Mouse (Mus musculus) myocyte (in vitro differentiated cells): ENCODE data around the gene Cyth3. TPM values are rescaled to one million over a fixed set of nuclear protein-coding genes. Genes with fewer than 3 reads are reported as not detected.
A peak's percentile ranks its signal among the peaks of the same experiment; 100 is the strongest.

Experiments
- H3K27me3 ChIP-seq: one replicate; pipeline ENCODE4 v1.6.1; 2011; ENCODE audit not compliant: control insufficient read depth, insufficient read depth, insufficient read length
- H3K36me3 ChIP-seq: one replicate; pipeline ENCODE4 v1.6.1; 2011; ENCODE audit not compliant: control insufficient read depth, insufficient read depth
- H3K4me2 ChIP-seq: one replicate; pipeline ENCODE4 v1.6.1; 2011; ENCODE audit warnings: low read depth, control low read depth
- H3K4me3 ChIP-seq: one replicate; pipeline ENCODE4 v1.5.1; 2011; ENCODE audit warnings: mild to moderate bottlenecking, control low read depth, moderate library complexity
- H3K79me2 ChIP-seq: one replicate; pipeline ENCODE4 v1.6.1; 2011; ENCODE audit not compliant: control insufficient read depth, insufficient read depth
- H3ac ChIP-seq: one replicate; pipeline ENCODE4 v1.6.1; 2011; ENCODE audit not compliant: control insufficient read depth, insufficient read length
- CEBPB ChIP-seq: IDR thresholded peaks from 2 replicates; pipeline ENCODE4 v1.6.1; 2011; ENCODE audit warnings: mild to moderate bottlenecking, moderate library complexity; ENCODE audit not compliant: poor library complexity, insufficient read depth, severe bottlenecking
- E2F4 ChIP-seq: IDR thresholded peaks from one replicate; pipeline ENCODE4 v1.6.1; 2011; ENCODE audit warnings: mild to moderate bottlenecking, control low read depth, moderate library complexity; ENCODE audit not compliant: insufficient read depth
- MAX ChIP-seq: IDR thresholded peaks from one replicate; pipeline ENCODE4 v1.6.1; 2011; ENCODE audit warnings: low read depth, mild to moderate bottlenecking, control low read depth
- MYOD1 ChIP-seq, 3 experiments: IDR thresholded peaks; one replicate each; pipeline ENCODE4 v1.6.1; 2011; ENCODE audit warnings: control low read depth in 2 of 3, low read depth in 2 of 3, mild to moderate bottlenecking in 2 of 3, moderate library complexity in 1 of 3; ENCODE audit not compliant: insufficient read length in 2 of 3, control insufficient read depth in 1 of 3
- MYOG ChIP-seq, 3 experiments: IDR thresholded peaks; one replicate each; pipeline ENCODE4 v1.6.1; 2011; ENCODE audit warnings: control low read depth in 2 of 3, low read depth in 2 of 3, mild to moderate bottlenecking in 2 of 3; ENCODE audit not compliant: insufficient read length in 2 of 3, control insufficient read depth in 1 of 3, insufficient read depth in 1 of 3
- POLR2A ChIP-seq: IDR thresholded peaks from one replicate; pipeline ENCODE4 v1.6.1; 2011; ENCODE audit warnings: low read depth, mild to moderate bottlenecking, control low read depth, moderate library complexity; ENCODE audit not compliant: insufficient read length
- POLR2AphosphoS2 ChIP-seq: IDR thresholded peaks from one replicate; pipeline ENCODE4 v1.6.1; 2011; ENCODE audit warnings: low read depth, control low read depth; ENCODE audit not compliant: insufficient read length
- REST ChIP-seq: IDR thresholded peaks from one replicate; pipeline ENCODE4 v1.6.1; 2011; ENCODE audit warnings: mild to moderate bottlenecking, control low read depth, moderate library complexity; ENCODE audit not compliant: insufficient read depth, insufficient read length
- SRF ChIP-seq: IDR thresholded peaks from one replicate; pipeline ENCODE4 v1.6.1; 2011; ENCODE audit warnings: low read depth; ENCODE audit not compliant: control insufficient read depth, insufficient read length
- TCF12 ChIP-seq: IDR thresholded peaks from one replicate; pipeline ENCODE4 v1.6.1; 2011; ENCODE audit warnings: mild to moderate bottlenecking, control low read depth; ENCODE audit not compliant: poor library complexity, insufficient read depth, severe bottlenecking
- TCF3 ChIP-seq: IDR thresholded peaks from one replicate; pipeline ENCODE4 v1.6.1; 2011; ENCODE audit warnings: low read depth, control low read depth; ENCODE audit not compliant: insufficient read length
- USF1 ChIP-seq: IDR thresholded peaks from one replicate; pipeline ENCODE4 v1.6.1; 2011; ENCODE audit warnings: low read depth, mild to moderate bottlenecking, control low read depth, moderate library complexity
- polyA plus RNA-seq: library from polyadenylated mRNA; unstranded; fragments of >200 nt; fragmentation: generic; extraction: Trizol; gene quantifications from one replicate; pipeline ENCODE4 v1.2.1, GENCODE M21; 2012; ENCODE audit warnings: missing spikeins

Gene Cyth3
- polyA plus RNA-seq, 1 experiment: 18.5 TPM

DNA sequence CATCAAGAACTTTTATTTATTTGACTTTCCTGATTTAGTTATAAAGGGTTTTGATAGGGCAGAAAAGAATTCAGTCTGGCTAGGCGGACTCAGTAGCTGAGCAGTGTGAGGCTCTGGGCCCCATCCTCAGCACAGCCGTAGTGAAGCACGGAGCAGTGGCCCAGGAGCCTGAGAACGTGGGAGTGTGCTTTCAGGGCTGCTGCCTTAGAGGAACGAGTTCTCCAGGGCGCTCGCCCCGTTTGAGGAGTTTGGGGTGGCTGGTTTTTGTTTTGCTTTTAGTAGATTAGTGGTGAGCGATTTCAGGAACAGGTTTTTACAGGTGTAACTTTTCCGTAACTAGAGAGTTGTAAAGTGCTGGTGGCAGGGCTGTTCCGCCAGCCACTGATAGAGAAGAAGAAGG, 13.1 kb downstream of the Cyth3 start:
- peaks cover 73% of the 10 kb centered on the region for H3K79me2 ChIP-seq
- H3K36me3 ChIP-seq: no peaks in the 10 kb centered on the region
- no peak overlapping the region for H3K4me3 ChIP-seq
- no peaks in the 10 kb centered on the region for H3K27me3 ChIP-seq
- no peak overlapping the region for H3K4me2 ChIP-seq
- no peak overlapping the region for H3ac ChIP-seq
- no peak for TF ChIP-seq USF1
- no peak for TF ChIP-seq E2F4
- TF ChIP-seq TCF12: no peak

- Histone ChIP-seq H3ac (no peak overlapping the region), H3K36me3 (no peaks in the 10 kb centered on the region)
Measured at GRCm38 (mm10) chr5:143636173-143636572, 13.9 kb downstream of the Cyth3 start.

DNA sequence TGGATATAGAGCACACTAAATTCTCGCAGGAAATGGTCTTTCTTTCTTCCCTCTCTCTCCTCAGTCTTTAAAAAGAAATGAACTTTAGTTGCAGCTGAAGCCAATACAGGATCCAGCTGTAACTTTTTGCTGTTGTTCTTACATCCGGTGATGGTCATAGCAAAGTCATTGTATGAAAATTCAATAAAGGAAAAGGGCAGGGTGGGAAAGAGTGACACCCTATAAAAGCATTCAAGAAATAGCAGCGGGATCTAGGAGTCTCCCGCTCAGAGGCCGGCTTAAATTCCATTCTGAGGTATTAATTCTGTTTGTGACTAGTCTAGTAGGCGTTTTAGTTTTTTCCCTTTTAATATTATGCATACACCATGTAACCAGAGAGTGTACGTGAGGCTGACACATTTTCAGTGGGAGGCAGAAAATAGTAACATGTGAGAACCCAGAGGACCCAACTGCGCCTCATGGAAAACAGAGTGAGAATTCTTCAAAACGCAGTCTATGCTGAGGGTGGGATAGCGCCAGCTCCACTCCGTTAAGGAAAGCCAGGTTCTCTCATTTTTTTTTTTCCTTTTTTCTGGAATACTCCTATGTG, 15.7 kb downstream of the Cyth3 start:
- no peaks in the 10 kb centered on the region for H3K36me3 ChIP-seq
- peak overlapping the region; percentile 76 for H3K4me2 ChIP-seq
- H3K79me2 ChIP-seq: peaks cover 75% of the 10 kb centered on the region
- no peak overlapping the region for H3K4me3 ChIP-seq
- TF ChIP-seq SRF: no peak
- TF ChIP-seq REST: no peak
- no peak for TF ChIP-seq POLR2AphosphoS2
- TF ChIP-seq MYOD1 (IDR thresholded peaks at IDR 0.05; ENCODE audit: control insufficient read depth in 1 of 3, insufficient read length in 2 of 3, low read depth in 2 of 3): no peak
- H3ac ChIP-seq: no peak overlapping the region
- no peaks in the 10 kb centered on the region for H3K27me3 ChIP-seq

More at GRCm38 (mm10) chr5:143636173-143636572, 13.9 kb downstream of the Cyth3 start:
- TF ChIP-seq MYOD1 (IDR thresholded peaks at IDR 0.05; ENCODE audit: control insufficient read depth in 1 of 3, insufficient read length in 2 of 3, low read depth in 2 of 3) (no peak), POLR2AphosphoS2 (no peak), USF1 (no peak), REST (no peak)
- peaks cover 73% of the 10 kb centered on the region for H3K79me2 ChIP-seq
- H3K27me3 ChIP-seq: no peaks in the 10 kb centered on the region
- H3K4me3 ChIP-seq: no peak overlapping the region
- H3K4me2 ChIP-seq: peak overlapping the region; percentile 76

DNA sequence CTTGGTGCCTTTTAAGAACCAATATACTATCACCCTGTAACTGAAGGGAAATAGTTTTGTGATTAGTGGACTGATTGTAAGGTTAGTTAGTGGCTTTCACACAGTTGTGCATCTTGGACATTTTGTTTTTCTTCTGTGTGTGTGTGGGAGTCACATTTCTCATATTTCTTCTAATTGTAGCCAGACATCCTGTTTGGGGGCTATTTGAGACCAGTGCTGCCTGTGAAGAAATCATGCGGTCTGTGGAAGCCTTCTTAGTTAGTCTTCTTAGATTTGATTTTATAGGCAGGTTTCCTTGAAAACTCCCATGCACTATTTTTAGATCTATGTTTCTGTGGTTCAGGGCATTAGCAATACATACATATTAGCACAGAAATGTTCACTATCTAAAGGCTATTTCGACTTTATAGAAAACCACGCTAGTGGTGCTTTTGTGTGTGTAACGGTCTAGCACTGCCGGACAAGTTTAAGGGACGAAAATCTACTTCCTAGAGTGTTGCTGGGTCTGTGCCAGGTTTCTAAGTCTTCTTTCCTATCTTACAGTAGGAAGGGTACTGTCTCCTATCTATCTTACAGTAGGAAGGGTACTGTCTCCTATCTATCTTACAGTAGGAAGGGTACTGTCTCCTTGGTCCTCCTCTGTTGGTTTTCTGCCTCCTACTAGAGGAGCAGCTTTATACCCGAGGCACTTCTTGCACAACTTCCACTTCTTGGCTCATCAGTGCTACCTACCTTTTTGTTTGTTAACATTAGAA, 16.4 kb downstream of the Cyth3 start:
- H3K27me3 ChIP-seq: no peaks in the 10 kb centered on the region
- H3K79me2 ChIP-seq: peaks cover 79% of the 10 kb centered on the region
- TF ChIP-seq MYOD1 (IDR thresholded peaks at IDR 0.05; ENCODE audit: control insufficient read depth in 1 of 3, insufficient read length in 2 of 3, low read depth in 2 of 3) (no peak), CEBPB (peak; percentile 95)
- H3K4me3 ChIP-seq: no peak overlapping the region
- no peak overlapping the region for H3ac ChIP-seq
- H3K36me3 ChIP-seq: no peaks in the 10 kb centered on the region
- H3K4me2 ChIP-seq: peak overlapping the region; percentile 76

GRCm38 (mm10) chr5:143639329-143639728, 17.1 kb downstream of the Cyth3 start:
- H3K27me3 ChIP-seq: no peaks in the 10 kb centered on the region
- TF ChIP-seq E2F4: no peak
- TF ChIP-seq TCF3: no peak
- H3K36me3 ChIP-seq: no peaks in the 10 kb centered on the region
- H3ac ChIP-seq: no peak overlapping the region
- H3K4me2 ChIP-seq: peak overlapping the region; percentile 76
- no peak overlapping the region for H3K4me3 ChIP-seq
- peaks cover 79% of the 10 kb centered on the region for H3K79me2 ChIP-seq

DNA sequence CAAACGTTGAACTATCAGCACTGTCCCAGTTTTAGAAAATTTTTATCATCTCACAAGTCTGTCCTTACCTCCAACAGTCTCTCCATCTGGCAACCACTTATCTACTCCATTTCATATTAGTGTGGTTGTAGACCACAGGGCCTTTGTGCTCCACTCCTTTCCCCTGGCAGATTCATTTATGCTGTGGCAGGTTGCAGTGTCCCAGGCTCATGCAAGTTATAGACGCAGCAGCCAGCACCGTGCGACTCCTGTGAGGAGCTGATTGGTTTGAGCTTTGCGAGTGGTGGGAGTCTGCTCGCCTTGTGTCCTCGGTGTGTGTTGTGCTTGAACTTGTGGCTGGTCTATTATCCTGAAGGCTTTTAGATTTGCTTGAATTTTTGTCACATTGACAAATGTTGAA, 17.6 kb downstream of the Cyth3 start:
- Histone ChIP-seq H3ac (no peak overlapping the region), H3K4me2 (peak overlapping the region; percentile 76), H3K36me3 (no peaks in the 10 kb centered on the region), H3K79me2 (peaks cover 79% of the 10 kb centered on the region), H3K4me3 (no peak overlapping the region), H3K27me3 (no peaks in the 10 kb centered on the region)
- TF ChIP-seq MAX: no peak
- TF ChIP-seq TCF12: no peak
- no peak for TF ChIP-seq POLR2A
- TF ChIP-seq E2F4: no peak
- TF ChIP-seq POLR2AphosphoS2: no peak
- TF ChIP-seq CEBPB: no peak
- no peak for TF ChIP-seq USF1
- no peak for TF ChIP-seq MYOG (IDR thresholded peaks at IDR 0.05; ENCODE audit: control insufficient read depth in 1 of 3, insufficient read depth in 1 of 3, insufficient read length in 2 of 3, low read depth in 2 of 3)
- TF ChIP-seq REST: no peak
- TF ChIP-seq MYOD1 (IDR thresholded peaks at IDR 0.05; ENCODE audit: control insufficient read depth in 1 of 3, insufficient read length in 2 of 3, low read depth in 2 of 3): no peak
- TF ChIP-seq TCF3: no peak
- TF ChIP-seq SRF: no peak
